ENCODE assay signal across 8 mouse cellular contexts in genomic region chr3:32736244-32737171, GRCm38 (mm10). TPM values are rescaled to one million over a fixed set of nuclear protein-coding genes. Genes with fewer than 3 reads are reported as not detected.
DNase-seq lines count a peak whose midpoint lies in the region; ATAC-seq and TF ChIP-seq lines count a peak whose summit lies in the region.

Gene Ndufb5 (plus strand): TSS chr3:32736990.

- peak; percentile 92 for ATAC-seq in common myeloid progenitor, adult 5-6 weeks (replicated peaks; ENCODE audit: low read depth, poor library complexity, severe bottlenecking)
- peak; percentile 99 for ATAC-seq in hindbrain, postnatal 0 days
- ATAC-seq in megakaryocyte, adult 5-6 weeks (ENCODE audit: poor library complexity, severe bottlenecking), result peak; percentile 96

- H3K4me3 ChIP-seq in gastrocnemius, adult 2 months, result peak within 1 kb of the TSS; percentile 99
- H3K4me3 ChIP-seq in hindbrain, postnatal 0 days (ENCODE audit: low read length), result peak within 1 kb of the TSS; percentile 93
- peak within 1 kb of the TSS; percentile 96 for H3K4me3 ChIP-seq in left cerebral cortex, adult 2 months

- under 1% methylated on average over 62 of the region's 62 CpGs for WGBS in hindbrain, postnatal 0 days

- no peak for TF ChIP-seq CTCF in gastrocnemius, adult 2 months (IDR thresholded peaks at IDR 0.05)
- no peak for TF ChIP-seq CTCF in hindbrain, postnatal 0 days (IDR thresholded peaks at IDR 0.05; ENCODE audit: low read depth)
- no peak; the same call in 1 of the 2 replicates for TF ChIP-seq CTCF in left cerebral cortex, adult 2 months (IDR thresholded peaks at IDR 0.05)

- intact Hi-C loops in gastrocnemius, adult 2 months (cut with DNase I), result loop anchor here (2.0 to 5.0 kb wide), 2 partner anchors 28 to 156 kb away; no protein-coding TSS in a partner anchor
- intact Hi-C loops in left cerebral cortex, adult 2 months (cut with DNase I), result loop anchor here (2.0 kb wide), 3 partner anchors 28 to 1062 kb away; partner anchors contain the start of genes Ttc14 and Usp13

- peak within 1 kb of the TSS; percentile 91 for H3K4me2 ChIP-seq in hindbrain, postnatal 0 days (ENCODE audit: low read depth, low read length)

- H3K9me3 ChIP-seq in hindbrain, postnatal 0 days (ENCODE audit: low read length), result no peaks in the 10 kb centered on the region

- peak; percentile 99 for DNase-seq in ZHBTc4 (ENCODE audit: low read depth, low spot score)
- DNase-seq in gastrocnemius, adult 2 months, result peak; percentile 98
- peak; percentile 99 for DNase-seq in hindbrain, postnatal 0 days (ENCODE audit: low spot score)
- peak; percentile 98 to 99 for DNase-seq in left cerebral cortex, adult 2 months (ENCODE audit: extremely low spot score in 1 of 2, low spot score in 2 of 2)
- DNase-seq in right cerebral cortex, adult 2 months (ENCODE audit: low spot score in 2 of 2), result peak; percentile 99 to 100
- DNase-seq in urinary bladder, postnatal 14 days (ENCODE audit: low spot score), result peak; percentile 98

- H3K27ac ChIP-seq in gastrocnemius, adult 2 months, result peak within 1 kb of the TSS; percentile 98
- H3K27ac ChIP-seq in hindbrain, postnatal 0 days, result peak within 1 kb of the TSS; percentile 93
- peak within 1 kb of the TSS; percentile 98 for H3K27ac ChIP-seq in left cerebral cortex, adult 2 months

- H3K4me1 ChIP-seq in hindbrain, postnatal 0 days (ENCODE audit: insufficient read depth, low read length), result peaks cover 16% of the 10 kb centered on the region

- no peaks in the 10 kb centered on the region for H3K27me3 ChIP-seq in hindbrain, postnatal 0 days (ENCODE audit: insufficient read depth, low read length)

- H3K36me3 ChIP-seq in hindbrain, postnatal 0 days (ENCODE audit: insufficient read depth, low read length), result peaks cover 17% of the 10 kb centered on the region

- peak within 1 kb of the TSS; percentile 85 for H3K9ac ChIP-seq in hindbrain, postnatal 0 days (replicated peaks; ENCODE audit: low read length)

RNA-seq across cellular contexts. Expression of gene Ndufb5, which starts in this region (rescaled TPM):
- total RNA-seq in common myeloid progenitor, adult 5-6 weeks (2017), result 130 TPM in 2 replicates
- 100 to 1,000 TPM; 524 to 701 TPM for total RNA-seq in gastrocnemius, adult 2 months (2021)
- 494 and 640 TPM in 2 replicates for total RNA-seq in hindbrain, postnatal 0 days (2014; rRNA removed)
- polyA plus RNA-seq in hindbrain, postnatal 0 days (2015; fragmentation: Nextera tagmentation; extraction: Ambion mirVana), result 397 and 399 TPM in 2 replicates
- 100 to 1,000 TPM; 198 to 210 TPM for total RNA-seq in left cerebral cortex, adult 2 months (2021)
- 166 and 191 TPM in 2 replicates for total RNA-seq in megakaryocyte, adult 5-6 weeks (2015)
- total RNA-seq in megakaryocyte, adult 5-6 weeks (2017), result 128 and 134 TPM in 2 replicates

Comparison
In these comparisons a context has a peak if more than half of its experiments do, and no peak if none do; other contexts are left out.
1. Peak in every context shown above with its lines: DNase-seq, ATAC-seq, H3K4me3 ChIP-seq and H3K27ac ChIP-seq.